Mouse (Mus musculus) 416B (cell line): Measurements from ENCODE around the gene Traf7.
A peak's percentile ranks its signal among the peaks of the same experiment; 100 is the strongest.

Source experiments
- DNase-seq: peaks from one replicate; pipeline ENCODE4 v3.0.0; 2011; ENCODE audit warnings: low read depth

Traf7 gene

GRCm38 (mm10) chr17:24506332-24507070 is 21.2 kb downstream of the Traf7 start:
- no peak for DNase-seq

- DNase-seq, result no peak
Measured at GRCm38 (mm10) chr17:24505286-24505955, 22.3 kb downstream of the Traf7 start.

- DNase-seq, result no peak
Measured at GRCm38 (mm10) chr17:24504085-24504484, 23.7 kb downstream of the Traf7 start.

- DNase-seq, result peak; percentile 24
Measured at GRCm38 (mm10) chr17:24502208-24502607, 25.5 kb downstream of the Traf7 start.

GRCm38 (mm10) chr17:24496026-24496425 is 31.7 kb downstream of the Traf7 start:
- DNase-seq, result no peak

GRCm38 (mm10) chr17:24495443-24495842 is 32.3 kb downstream of the Traf7 start:
- DNase-seq, result no peak

GRCm38 (mm10) chr17:24494627-24495335 is 33.0 kb downstream of the Traf7 start:
- peak; percentile 78 for DNase-seq

- no peak for DNase-seq
Measured at GRCm38 (mm10) chr17:24490399-24490798, 37.3 kb downstream of the Traf7 start.

GRCm38 (mm10) chr17:24489265-24490030 is 38.3 kb downstream of the Traf7 start:
- DNase-seq, result no peak

- DNase-seq, result no peak
Measured at GRCm38 (mm10) chr17:24488662-24489264, 39.0 kb downstream of the Traf7 start.

GRCm38 (mm10) chr17:24488186-24488661 is 39.5 kb downstream of the Traf7 start, which contains the start of gene Caskin1:
TSS of gene Caskin1 (plus strand) at chr17:24488601.
- no peak for DNase-seq

GRCm38 (mm10) chr17:24485090-24485860 is 42.5 kb downstream of the Traf7 start:
- no peak for DNase-seq

- no peak for DNase-seq
Measured at GRCm38 (mm10) chr17:24483495-24483894, 44.2 kb downstream of the Traf7 start.

GRCm38 (mm10) chr17:24481027-24481815 is 46.5 kb downstream of the Traf7 start:
- DNase-seq, result no peak

- DNase-seq, result peak; percentile 76
Measured at GRCm38 (mm10) chr17:24480201-24480826, 47.4 kb downstream of the Traf7 start.

- no peak for DNase-seq
Measured at GRCm38 (mm10) chr17:24479431-24479830, 48.3 kb downstream of the Traf7 start.

- peak; percentile 96 for DNase-seq
Measured at GRCm38 (mm10) chr17:24478663-24479380, 48.9 kb downstream of the Traf7 start, which contains the start of gene Mlst8. TSS of gene Mlst8 (minus strand) at chr17:24479078.

- DNase-seq, result no peak
Measured at GRCm38 (mm10) chr17:24477985-24478600, 49.6 kb downstream of the Traf7 start.
